Mouse (Mus musculus): ENCODE measurements around the gene Mboat2.
A peak's percentile ranks its signal among the peaks of the same experiment; 100 is the strongest.

DNA sequence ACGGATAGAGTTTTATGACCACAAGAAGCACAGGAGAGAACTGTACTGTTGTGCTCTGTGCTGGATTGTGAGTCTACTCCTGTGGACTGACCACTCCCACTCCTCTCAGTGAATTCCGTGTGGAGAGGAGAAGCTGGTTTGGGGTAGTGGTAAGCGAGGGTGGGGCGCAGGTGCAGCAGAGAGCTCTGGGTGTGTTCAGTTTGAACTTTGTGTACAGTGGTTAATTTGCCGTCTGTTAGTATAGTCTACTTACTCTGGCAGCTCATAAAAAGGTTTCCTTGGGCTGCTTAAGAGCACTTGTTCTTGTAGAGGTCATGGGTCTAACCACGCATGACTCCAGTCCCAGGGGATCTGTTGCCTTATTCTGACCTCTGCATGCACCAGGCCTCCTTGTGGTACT, 36.0 kb downstream of the Mboat2 start:
- peak; percentile 38 for TF ChIP-seq CTCF (IDR thresholded peaks at IDR 0.05)
- no peak for TF ChIP-seq EP300 (IDR thresholded peaks at IDR 0.05)

Data from lung, postnatal 0 days (tissue).